Mouse (Mus musculus) liver, embryonic 14.5 days (tissue): ENCODE measurements around the gene Xrn1.

ENCODE experiments used
- CTCF ChIP-seq: IDR thresholded peaks from 2 replicates; pipeline ENCODE4 v1.5.1; 2016; ENCODE audit warnings: antibody characterized with exemption, low read depth, control low read depth
- EP300 ChIP-seq: IDR thresholded peaks from 2 replicates; pipeline ENCODE4 v1.6.1; 2016; ENCODE audit warnings: antibody characterized with exemption, low read depth

GRCm38 (mm10) chr9:95958041-95958730, 3.6 kb downstream of the Xrn1 start:
- no peak for TF ChIP-seq CTCF
- no peak for TF ChIP-seq EP300
